Mouse (Mus musculus) kidney, embryonic 14.5 days (tissue): ENCODE results near the gene Serpinh1. TPM values are rescaled to one million over a fixed set of nuclear protein-coding genes. Genes with fewer than 3 reads are reported as not detected.
"Not testable (repeated sequence)": the region's sequence is repeated elsewhere in the genome, so short reads cannot be mapped to it uniquely, and the experiment has no call there.

Experiments used
- ATAC-seq: fragments of 200-750 bp; cut with Nextera tagmentation; 2 replicates; pipeline ENCODE4 v1.8.0; 2017; ENCODE audit warnings: moderate number of reproducible peaks, mild to moderate bottlenecking, moderate TSS enrichment, moderate library complexity; ENCODE audit not compliant: low FRiP score, low TSS enrichment
- H3K27ac ChIP-seq: fragments of 300-500 bp; sonication (generic); 2 replicates; pipeline ENCODE4 v1.5.1; 2014; ENCODE audit warnings: low read depth, mild to moderate bottlenecking, low read length, moderate library complexity, mixed read lengths
- H3K27me3 ChIP-seq: fragments of 300-500 bp; sonication (generic); 2 replicates; pipeline ENCODE4 v1.6.1; 2014; ENCODE audit warnings: mild to moderate bottlenecking, low read length; ENCODE audit not compliant: control insufficient read depth, insufficient read depth
- H3K36me3 ChIP-seq: fragments of 300-500 bp; sonication (generic); 2 replicates; pipeline ENCODE4 v1.6.1; 2014; ENCODE audit warnings: low read length, mixed read lengths; ENCODE audit not compliant: control insufficient read depth, insufficient read depth
- H3K4me1 ChIP-seq: fragments of 300-500 bp; sonication (generic); 2 replicates; pipeline ENCODE4 v1.6.1; 2014; ENCODE audit warnings: low read length, mixed read lengths; ENCODE audit not compliant: control insufficient read depth, insufficient read depth
- H3K4me2 ChIP-seq: fragments of 300-500 bp; sonication (generic); replicated peaks from 2 replicates; pipeline ENCODE4 v1.6.1; 2014; ENCODE audit warnings: low read depth, mild to moderate bottlenecking, low read length
- H3K4me3 ChIP-seq: fragments of 300-500 bp; sonication (generic); 2 replicates; pipeline ENCODE4 v1.5.1; 2014; ENCODE audit warnings: mild to moderate bottlenecking, low read length
- H3K9ac ChIP-seq: fragments of 300-500 bp; sonication (generic); 2 replicates; pipeline ENCODE4 v1.6.1; 2014; ENCODE audit warnings: low read depth, mild to moderate bottlenecking, low read length, moderate library complexity
- H3K9me3 ChIP-seq: fragments of 300-500 bp; sonication (generic); 2 replicates; pipeline ENCODE4 v1.6.1; 2016; ENCODE audit warnings: low read length; ENCODE audit not compliant: control insufficient read depth
- WGBS: fragments of 180-500 bp; shearing (Covaris S2); extraction: QIAGEN DNeasy Blood & Tissue Kit; methylation state at CpG from one replicate; pipeline ENCODE4 v1.1.7; 2014; 5-methylcytosine and 5-hydroxymethylcytosine counted together
- polyA plus RNA-seq: library from polyadenylated mRNA; unstranded; fragments of >200 nt; fragmentation: Nextera tagmentation; extraction: Ambion mirVana; gene quantifications from 2 replicates; pipeline ENCODE4 v1.2.1, GENCODE M21; 2014

The Serpinh1 gene
- polyA plus RNA-seq, 1 experiment from 2014 or later = 459 TPM

DNA sequence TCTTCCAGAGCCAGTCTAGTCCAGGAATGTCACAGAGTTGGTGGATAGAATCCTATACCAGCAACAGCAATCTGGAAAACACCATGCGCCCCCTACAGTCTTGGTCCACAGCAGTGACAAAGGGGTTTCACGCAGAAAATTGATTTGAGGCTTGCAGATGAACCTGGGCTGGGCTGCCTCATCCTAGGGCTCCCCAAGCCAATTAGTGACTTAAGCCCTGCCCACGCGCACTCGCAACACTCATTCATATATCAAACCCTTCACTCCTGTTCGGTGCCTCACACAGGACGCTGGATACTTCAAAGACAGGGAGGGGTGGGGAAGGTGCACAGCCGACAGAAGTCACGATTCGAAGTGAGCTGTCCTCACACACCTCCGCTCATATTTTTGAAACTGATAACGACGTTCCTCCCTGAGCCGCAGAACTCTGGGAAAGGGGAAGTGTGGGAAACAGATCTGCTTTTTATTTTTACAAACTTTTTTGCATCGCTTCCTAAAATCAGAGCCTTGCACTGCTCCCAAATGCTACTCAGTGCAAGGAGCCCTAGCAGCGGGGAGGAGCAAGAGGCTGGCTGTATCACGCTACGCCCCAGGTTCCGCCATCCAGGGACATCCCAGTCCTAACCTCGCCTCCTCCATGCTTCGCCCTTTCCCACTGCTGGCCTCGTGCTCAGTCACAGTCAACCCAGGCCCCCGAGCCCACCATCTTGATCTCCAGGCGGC, 27.6 kb upstream of the Serpinh1 start:
- WGBS = 1% methylated on average over 24 of the region's 24 CpGs
- peak overlapping the region; percentile 88 for H3K27ac ChIP-seq
- peak; percentile 72 for ATAC-seq
- H3K27me3 ChIP-seq = no peaks in the 10 kb centered on the region
- peaks cover 24% of the 10 kb centered on the region for H3K4me1 ChIP-seq
- H3K4me2 ChIP-seq = peak overlapping the region; percentile 94
- no peaks in the 10 kb centered on the region for H3K36me3 ChIP-seq
- H3K9ac ChIP-seq = peak overlapping the region; percentile 71
- 0 out of 2 replicates have a peak, but pooled peaks cover 2% of the 10 kb centered on the region for H3K9me3 ChIP-seq
- H3K4me3 ChIP-seq = peak overlapping the region; percentile 58

DNA sequence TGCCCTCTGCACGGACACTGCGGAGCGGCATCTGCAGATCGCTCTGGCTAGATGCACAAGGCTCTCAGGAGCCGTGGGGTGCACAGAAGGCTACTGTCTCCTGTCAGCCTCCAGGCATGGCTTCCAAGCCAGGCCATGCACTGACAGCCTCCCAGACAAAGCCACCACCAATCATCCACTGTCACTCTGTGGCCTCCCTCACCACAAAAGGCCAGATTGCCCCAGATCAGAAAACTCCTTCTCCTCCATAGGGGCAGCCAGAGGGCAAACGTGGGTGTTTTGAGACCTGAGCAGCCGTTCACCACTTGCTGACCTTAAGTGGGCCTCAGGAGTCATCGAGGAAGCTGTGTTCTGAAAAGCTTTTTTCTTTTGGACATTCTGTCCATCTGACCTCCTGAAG, 25.8 kb upstream of the Serpinh1 start:
- Histone ChIP-seq H3K9me3 (0 out of 2 replicates have a peak, but pooled peaks cover 2% of the 10 kb centered on the region), H3K4me3 (no peak overlapping the region), H3K4me1 (peaks cover 16% of the 10 kb centered on the region), H3K27ac (no peak overlapping the region), H3K9ac (no peak overlapping the region), H3K36me3 (no peaks in the 10 kb centered on the region), H3K27me3 (no peaks in the 10 kb centered on the region), H3K4me2 (no peak overlapping the region)
- ATAC-seq = no peak
- WGBS = 58% methylated on average over 8 of the region's 8 CpGs

GRCm38 (mm10) chr7:99375455-99375854, 22.4 kb upstream of the Serpinh1 start:
- Histone ChIP-seq H3K4me3 (no peak overlapping the region), H3K36me3 (no peaks in the 10 kb centered on the region), H3K4me2 (no peak overlapping the region), H3K4me1 (peaks cover 8% of the 10 kb centered on the region; the same call in 1 of the 2 replicates), H3K27me3 (no peaks in the 10 kb centered on the region), H3K27ac (no peak overlapping the region), H3K9me3 (0 out of 2 replicates have a peak, but pooled peaks cover 2% of the 10 kb centered on the region), H3K9ac (no peak overlapping the region)
- ATAC-seq = no peak
- 4% methylated on average over 4 of the region's 4 CpGs for WGBS

GRCm38 (mm10) chr7:99374325-99374724, 21.3 kb upstream of the Serpinh1 start:
- not testable (repeated sequence) for H3K4me3 ChIP-seq, H3K4me1 ChIP-seq, H3K27ac ChIP-seq, H3K4me2 ChIP-seq, H3K9ac ChIP-seq, H3K36me3 ChIP-seq, H3K27me3 ChIP-seq, H3K9me3 ChIP-seq
- WGBS = 56% methylated on average over 3 of the region's 3 CpGs
- peak; percentile 17; the same call in 1 of the 2 replicates for ATAC-seq

- H3K36me3 ChIP-seq = no peaks in the 10 kb centered on the region
- H3K4me2 ChIP-seq = no peak overlapping the region
- ATAC-seq = no peak
- H3K27me3 ChIP-seq = no peaks in the 10 kb centered on the region
- H3K9me3 ChIP-seq = no peaks in the 10 kb centered on the region
- H3K4me1 ChIP-seq = 0 out of 2 replicates have a peak, but pooled peaks cover 4% of the 10 kb centered on the region
- H3K27ac ChIP-seq = no peak overlapping the region
- H3K9ac ChIP-seq = no peak overlapping the region
- H3K4me3 ChIP-seq = no peak overlapping the region
- WGBS = 54% methylated on average over 6 of the region's 6 CpGs
Measured at GRCm38 (mm10) chr7:99366716-99367115, 13.7 kb upstream of the Serpinh1 start.

- Histone ChIP-seq H3K9me3 (no peaks in the 10 kb centered on the region), H3K27me3 (no peaks in the 10 kb centered on the region), H3K36me3 (no peaks in the 10 kb centered on the region), H3K9ac (no peak overlapping the region), H3K4me3 (no peak overlapping the region), H3K27ac (no peak overlapping the region), H3K4me1 (peaks cover 13% of the 10 kb centered on the region), H3K4me2 (no peak overlapping the region)
- WGBS = 1% methylated on average over 5 of the region's 5 CpGs
- no peak for ATAC-seq
Measured at GRCm38 (mm10) chr7:99365069-99365468, 12.0 kb upstream of the Serpinh1 start.

- H3K27me3 ChIP-seq = no peaks in the 10 kb centered on the region
- peaks cover 21% of the 10 kb centered on the region for H3K4me1 ChIP-seq
- H3K27ac ChIP-seq = no peak overlapping the region
- H3K36me3 ChIP-seq = no peaks in the 10 kb centered on the region
- no peak for ATAC-seq
- no peak overlapping the region for H3K4me2 ChIP-seq
- no peaks in the 10 kb centered on the region for H3K9me3 ChIP-seq
- no peak overlapping the region for H3K4me3 ChIP-seq
- no peak overlapping the region for H3K9ac ChIP-seq
- 86% methylated on average over 2 of the region's 2 CpGs for WGBS
Measured at GRCm38 (mm10) chr7:99362137-99362536, 9.1 kb upstream of the Serpinh1 start.

DNA sequence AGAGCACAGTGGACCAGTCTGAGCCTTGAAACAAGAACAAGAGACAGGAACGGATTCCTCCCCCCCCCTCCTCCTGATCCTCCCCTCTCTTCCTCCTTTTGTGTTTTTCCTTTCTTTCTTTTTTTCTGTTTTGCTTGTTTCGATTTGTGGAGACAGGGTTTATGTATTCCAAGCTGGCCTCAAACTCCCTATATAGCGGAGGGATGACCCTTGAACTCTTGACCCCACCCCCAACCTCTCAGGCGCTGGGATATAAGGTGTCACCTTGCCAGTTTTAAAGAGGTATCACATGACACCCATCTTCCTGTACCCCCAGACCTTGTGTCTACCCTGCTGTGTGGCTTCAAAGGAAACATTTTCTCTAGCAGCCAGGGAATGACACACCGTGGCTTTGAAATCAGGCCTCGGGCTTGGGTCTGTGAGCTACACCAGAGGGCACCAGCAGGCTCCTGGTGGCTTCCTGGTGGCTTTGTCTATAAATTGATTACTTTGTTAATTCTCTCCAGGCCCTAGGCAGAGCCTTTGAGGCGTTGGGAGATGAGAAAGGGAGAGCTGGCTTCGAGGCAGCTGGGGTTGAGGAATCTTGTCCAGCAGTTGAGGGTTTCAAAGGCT, 7.9 kb upstream of the Serpinh1 start:
- Histone ChIP-seq H3K4me2 (peak overlapping the region; percentile 21), H3K27me3 (no peaks in the 10 kb centered on the region), H3K9ac (peak overlapping the region; percentile 40), H3K27ac (peak overlapping the region; percentile 97), H3K36me3 (no peaks in the 10 kb centered on the region), H3K4me3 (no peak overlapping the region), H3K4me1 (peaks cover 29% of the 10 kb centered on the region), H3K9me3 (no peaks in the 10 kb centered on the region)
- no peak for ATAC-seq
- WGBS = 10% methylated on average over 8 of the region's 8 CpGs
